Mouse (Mus musculus) CH12.LX (cell line): ENCODE measurements around the gene Nrd1. TPM values are rescaled to one million over a fixed set of nuclear protein-coding genes. Genes with fewer than 3 reads are reported as not detected.

Experiments used
- DNase-seq: peaks from one replicate; pipeline ENCODE4 v3.0.0-alpha.2; 2013; ENCODE audit errors: extremely low read depth
- H3K27ac ChIP-seq: 2 replicates; pipeline ENCODE4 v1.5.1; 2012; ENCODE audit warnings: low read depth, mild to moderate bottlenecking, control low read depth, moderate library complexity; ENCODE audit not compliant: insufficient read depth
- H3K27me3 ChIP-seq: replicated peaks from 2 replicates; pipeline ENCODE3; 2012; ENCODE audit warnings: inconsistent platforms
- H3K36me3 ChIP-seq, 2 experiments: replicated peaks in 1 of 2; 2 replicates each; pipeline versions ENCODE3 to v1.6.1; 2012; ENCODE audit warnings: inconsistent platforms in 1 of 2, low read length in 1 of 2, mild to moderate bottlenecking in 1 of 2, mixed read lengths in 1 of 2, moderate library complexity in 1 of 2; ENCODE audit not compliant: control insufficient read depth in 1 of 2, insufficient read depth in 1 of 2
- H3K4me1 ChIP-seq, 2 experiments: 2 replicates each; pipeline ENCODE4 v1.6.1; 2012; ENCODE audit warnings: inconsistent platforms in 1 of 2, moderate library complexity in 1 of 2; ENCODE audit not compliant: insufficient read depth in 2 of 2, control insufficient read depth in 1 of 2
- H3K4me2 ChIP-seq: 2 replicates; pipeline ENCODE4 v1.6.1; 2012; ENCODE audit warnings: low read depth, mild to moderate bottlenecking, control low read depth; ENCODE audit not compliant: poor library complexity, insufficient read depth, severe bottlenecking
- H3K4me3 ChIP-seq, 3 experiments: fragments of 150-350 bp in 1 of 3; sonication (generic) in 1 of 3; replicated peaks in 1 of 3; 2 replicates each; pipeline versions ENCODE3 to v1.5.1; 2011 to 2012; ENCODE audit warnings: low read depth in 2 of 3, low read length in 2 of 3, mild to moderate bottlenecking in 2 of 3, moderate library complexity in 2 of 3, control low read depth in 1 of 3, improper control_type of control experiment in 1 of 3, inconsistent platforms in 1 of 3, mixed read lengths in 1 of 3; ENCODE audit not compliant: poor library complexity in 1 of 3
- H3K79me2 ChIP-seq: replicated peaks from 2 replicates; pipeline ENCODE4 v1.6.1; 2012; ENCODE audit warnings: mild to moderate bottlenecking, moderate library complexity; ENCODE audit not compliant: control insufficient read depth, poor library complexity, insufficient read depth, severe bottlenecking; ENCODE audit errors: extremely low read depth
- H3K9ac ChIP-seq: 2 replicates; pipeline ENCODE4 v1.6.1; 2012; ENCODE audit warnings: low read depth, mild to moderate bottlenecking, control low read depth, moderate library complexity; ENCODE audit not compliant: insufficient read depth
- H3K9me3 ChIP-seq: replicated peaks from 2 replicates; pipeline ENCODE3; 2012; ENCODE audit warnings: low read length, inconsistent platforms, mixed read lengths
- CHD1 ChIP-seq: IDR thresholded peaks from 2 replicates; pipeline ENCODE4 v1.6.1; 2012; ENCODE audit warnings: low read depth, low read length, improper control_type of control experiment, inconsistent platforms
- E2F4 ChIP-seq: IDR thresholded peaks from 2 replicates; pipeline ENCODE4 v1.6.1; 2011; ENCODE audit warnings: low read depth, low read length, improper control_type of control experiment; ENCODE audit not compliant: insufficient replicate concordance
- ELF1 ChIP-seq: IDR thresholded peaks from 2 replicates; pipeline ENCODE4 v1.6.1; 2014; ENCODE audit warnings: low read depth, mild to moderate bottlenecking, inconsistent platforms, low read length, improper control_type of control experiment
- ETS1 ChIP-seq: conservative IDR thresholded peaks from 2 replicates; pipeline ENCODE4 v1.6.1; 2012; ENCODE audit warnings: low read depth, mild to moderate bottlenecking, inconsistent platforms, low read length, improper control_type of control experiment, moderate library complexity
- GABPA ChIP-seq: IDR thresholded peaks from 2 replicates; pipeline ENCODE4 v1.6.1; 2012; ENCODE audit warnings: low read depth, low read length, improper control_type of control experiment, inconsistent platforms; ENCODE audit not compliant: insufficient replicate concordance
- IRF4 ChIP-seq: IDR thresholded peaks from 2 replicates; pipeline ENCODE4 v1.6.1; 2014; ENCODE audit warnings: low read depth, mild to moderate bottlenecking, inconsistent platforms, low read length, improper control_type of control experiment
- JUND ChIP-seq: conservative IDR thresholded peaks from 2 replicates; pipeline ENCODE4 v1.6.1; 2011; ENCODE audit warnings: low read depth, low read length, improper control_type of control experiment
- KAT2A ChIP-seq: IDR thresholded peaks from 2 replicates; pipeline ENCODE4 v1.6.1; 2012; ENCODE audit warnings: low read length, improper control_type of control experiment, inconsistent platforms; ENCODE audit not compliant: insufficient replicate concordance
- MAFK ChIP-seq: IDR thresholded peaks from 2 replicates; pipeline ENCODE4 v1.6.1; 2011; ENCODE audit warnings: low read length, improper control_type of control experiment; ENCODE audit not compliant: insufficient replicate concordance
- MAX ChIP-seq: IDR thresholded peaks from 2 replicates; pipeline ENCODE4 v1.6.1; 2011; ENCODE audit warnings: low read length, improper control_type of control experiment
- MAZ ChIP-seq: IDR thresholded peaks from 2 replicates; pipeline ENCODE4 v1.6.1; 2012; ENCODE audit warnings: low read depth, mild to moderate bottlenecking, inconsistent platforms, low read length, improper control_type of control experiment, moderate library complexity
- MEF2A ChIP-seq: IDR thresholded peaks from 2 replicates; pipeline ENCODE4 v1.6.1; 2014; ENCODE audit warnings: low read depth, mild to moderate bottlenecking, inconsistent platforms, low read length, improper control_type of control experiment, borderline replicate concordance
- MXI1 ChIP-seq: IDR thresholded peaks from 2 replicates; pipeline ENCODE4 v1.6.1; 2011; ENCODE audit warnings: mild to moderate bottlenecking, low read depth, low read length, improper control_type of control experiment
- NELFE ChIP-seq: IDR thresholded peaks from 2 replicates; pipeline ENCODE4 v1.6.1; 2011; ENCODE audit warnings: low read depth, low read length, improper control_type of control experiment
- PAX5 ChIP-seq: IDR thresholded peaks from 2 replicates; pipeline ENCODE4 v1.6.1; 2012; ENCODE audit warnings: low read length, inconsistent platforms, mixed read lengths
- POLR2A ChIP-seq: IDR thresholded peaks from 2 replicates; pipeline ENCODE4 v1.6.1; 2011; ENCODE audit warnings: low read depth, mild to moderate bottlenecking, improper control_type of control experiment, low read length
- POLR2AphosphoS2 ChIP-seq: IDR thresholded peaks from 2 replicates; pipeline ENCODE4 v1.6.1; 2011; ENCODE audit warnings: low read depth, low read length, improper control_type of control experiment
- RAD21 ChIP-seq: IDR thresholded peaks from 2 replicates; pipeline ENCODE4 v1.6.1; 2011; ENCODE audit warnings: low read depth, mild to moderate bottlenecking, low read length, improper control_type of control experiment, moderate library complexity
- RCOR1 ChIP-seq: conservative IDR thresholded peaks from 2 replicates; pipeline ENCODE4 v1.6.1; 2012; ENCODE audit warnings: low read depth, mild to moderate bottlenecking, inconsistent platforms, low read length, improper control_type of control experiment
- SMC3 ChIP-seq: IDR thresholded peaks from 2 replicates; pipeline ENCODE4 v1.6.1; 2011; ENCODE audit warnings: low read depth, low read length, improper control_type of control experiment
- USF1 ChIP-seq: IDR thresholded peaks from 2 replicates; pipeline ENCODE4 v1.6.1; 2014; ENCODE audit warnings: low read depth, mild to moderate bottlenecking, inconsistent platforms, low read length, improper control_type of control experiment
- USF2 ChIP-seq: conservative IDR thresholded peaks from 2 replicates; pipeline ENCODE4 v1.6.1; 2011; ENCODE audit warnings: low read depth, low read length, improper control_type of control experiment
- ZC3H11A ChIP-seq: IDR thresholded peaks from 2 replicates; pipeline ENCODE4 v1.6.1; 2012; ENCODE audit warnings: low read depth, mild to moderate bottlenecking, inconsistent platforms, low read length, improper control_type of control experiment
- ZMIZ1 ChIP-seq: IDR thresholded peaks from 2 replicates; pipeline ENCODE4 v1.6.1; 2012; ENCODE audit warnings: low read depth, mild to moderate bottlenecking, inconsistent platforms, low read length, improper control_type of control experiment
- dilution Hi-C: fragments of 300-500 bp; cut with MboI; formaldehyde crosslinking; loops from 2 replicates; pipeline ENCODE4 v1.14.3; 2020; ENCODE audit warnings: low sequenced_read_pairs; ENCODE audit not compliant: extremely low pct_unique_long_range_greater_than_20kb, extremely low pct_ligation_motif_present
- in situ Hi-C: fragments of 300-500 bp; cut with MboI; formaldehyde crosslinking; loops from 3 replicates; pipeline ENCODE4 v1.14.3; 2019; ENCODE audit warnings: low sequenced_read_pairs, low pct_ligation_motif_present, low pct_unique_long_range_greater_than_20kb, mixed read lengths
- polyA plus RNA-seq: library from polyadenylated mRNA; unstranded; fragments of >175 nt; gene quantifications from 2 replicates; pipeline ENCODE4 v1.2.1, GENCODE M21; 2012; ENCODE audit warnings: low read depth; ENCODE audit not compliant: insufficient read length
- total RNA-seq, 2 experiments: library from RNA; depleted of rRNA; stranded (reverse); fragments of 300-350 nt in 1 of 2; fragments of >200 nt in 1 of 2; gene quantifications; 2 replicates each; pipeline ENCODE4 v1.2.3; 2012 to 2014

Gene Nrd1
- total and polyA plus RNA-seq, 3 experiments, result 37.7 to 147 (median 104) TPM

GRCm38 (mm10) chr4:109109686-109110085, 109.2 kb downstream of the Nrd1 start:
- Histone ChIP-seq H3K4me2 (no peak overlapping the region), H3K9ac (no peak overlapping the region), H3K27me3 (no peaks in the 10 kb centered on the region), H3K27ac (no peak overlapping the region), H3K79me2 (peaks cover 43% of the 10 kb centered on the region), H3K9me3 (no peaks in the 10 kb centered on the region), H3K4me3 (no peak overlapping the region), H3K4me1 (peaks cover 10 to 56% of the 10 kb centered on the region in 2 experiments), H3K36me3 (peaks cover 0 to 4% of the 10 kb centered on the region in 2 experiments)
- in situ Hi-C loops (no loop called here), dilution Hi-C loops (no loop called here)
- TF ChIP-seq ZC3H11A (no peak), MAX (no peak), MEF2A (no peak), IRF4 (no peak), MXI1 (no peak), ZMIZ1 (no peak), ELF1 (no peak), PAX5 (no peak), USF2 (no peak), RAD21 (no peak), POLR2A (no peak)
- no peak for DNase-seq

GRCm38 (mm10) chr4:109110978-109111377, 110.5 kb downstream of the Nrd1 start:
- peaks cover 0 to 4% of the 10 kb centered on the region in 2 experiments for H3K36me3 ChIP-seq
- no peak for DNase-seq
- no peak for TF ChIP-seq E2F4
- no peak for TF ChIP-seq MEF2A
- no peak for TF ChIP-seq GABPA
- no peak for TF ChIP-seq POLR2AphosphoS2
- no peak for TF ChIP-seq USF1
- TF ChIP-seq ETS1, result no peak
- TF ChIP-seq JUND, result no peak
- no peak for TF ChIP-seq MAX
- no peak for TF ChIP-seq USF2
- no peak for TF ChIP-seq RCOR1
- TF ChIP-seq SMC3, result no peak
- no peak for TF ChIP-seq MAFK
- no peak for TF ChIP-seq MXI1
- TF ChIP-seq ELF1, result no peak
- TF ChIP-seq MAZ, result no peak
- no peak for TF ChIP-seq KAT2A
- no peak for TF ChIP-seq CHD1
- no peak for TF ChIP-seq NELFE
- H3K27me3 ChIP-seq, result no peaks in the 10 kb centered on the region
- no peak overlapping the region for H3K9ac ChIP-seq
- no peak overlapping the region for H3K4me3 ChIP-seq
- in situ Hi-C loops (no loop called here), dilution Hi-C loops (no loop called here)
- peaks cover 10 to 55% of the 10 kb centered on the region in 2 experiments for H3K4me1 ChIP-seq
- H3K79me2 ChIP-seq, result peaks cover 51% of the 10 kb centered on the region
- H3K9me3 ChIP-seq, result no peaks in the 10 kb centered on the region
- H3K27ac ChIP-seq, result no peak overlapping the region
- H3K4me2 ChIP-seq, result no peak overlapping the region

Other genes with a start within 250 kb of the Nrd1 start
- gene Zfyve9, start 219.9 kb upstream of the Nrd1 start, total RNA-seq (2012; rRNA removed), result 2.5 and 2.8 TPM in 2 replicates
- 0.83 and 0.89 TPM in 2 replicates for gene Zfyve9, start 219.9 kb upstream of the Nrd1 start, total RNA-seq (2014; rRNA removed)
- gene Zfyve9, start 219.9 kb upstream of the Nrd1 start, polyA plus RNA-seq, result 1.6 and 1.7 TPM in 2 replicates
- 32.1 and 33.3 TPM in 2 replicates for gene Btf3l4, start 167.0 kb upstream of the Nrd1 start, total RNA-seq (2012; rRNA removed)
- 52.7 and 70.5 TPM in 2 replicates for gene Btf3l4, start 167.0 kb upstream of the Nrd1 start, total RNA-seq (2014; rRNA removed)
- gene Btf3l4, start 167.0 kb upstream of the Nrd1 start, polyA plus RNA-seq, result 67.6 and 74.5 TPM in 2 replicates
- 35.9 and 45.5 TPM in 2 replicates for gene Txndc12, start 166.1 kb upstream of the Nrd1 start, total RNA-seq (2012; rRNA removed)
- 61.4 and 62.3 TPM in 2 replicates for gene Txndc12, start 166.1 kb upstream of the Nrd1 start, total RNA-seq (2014; rRNA removed)
- 44.1 and 52.7 TPM in 2 replicates for gene Txndc12, start 166.1 kb upstream of the Nrd1 start, polyA plus RNA-seq
- gene Kti12, start 152.9 kb upstream of the Nrd1 start, total RNA-seq (2012; rRNA removed), result 36.1 and 48.4 TPM in 2 replicates
- gene Kti12, start 152.9 kb upstream of the Nrd1 start, total RNA-seq (2014; rRNA removed), result 51.4 and 66.0 TPM in 2 replicates
- 73.8 and 81.3 TPM in 2 replicates for gene Kti12, start 152.9 kb upstream of the Nrd1 start, polyA plus RNA-seq
- gene A730015C16Rik, start 152.0 kb upstream of the Nrd1 start, total RNA-seq (2012; rRNA removed), result 7.0 and 11.2 TPM in 2 replicates
- not detected in 2 replicates for gene A730015C16Rik, start 152.0 kb upstream of the Nrd1 start, total RNA-seq (2014; rRNA removed)
- gene A730015C16Rik, start 152.0 kb upstream of the Nrd1 start, polyA plus RNA-seq, result 0.26 and 0.48 TPM in 2 replicates
- gene Rab3b, start 121.6 kb upstream of the Nrd1 start, total RNA-seq (2012; rRNA removed), result 0.55 and 0.85 TPM in 2 replicates
- gene Rab3b, start 121.6 kb upstream of the Nrd1 start, total RNA-seq (2014; rRNA removed), result 0.15 and 0.56 TPM in 2 replicates
- 0.76 and 0.94 TPM in 2 replicates for gene Rab3b, start 121.6 kb upstream of the Nrd1 start, polyA plus RNA-seq
- 51.6 and 55.5 TPM in 2 replicates for gene Osbpl9, start 201.6 kb downstream of the Nrd1 start, total RNA-seq (2012; rRNA removed)
- gene Osbpl9, start 201.6 kb downstream of the Nrd1 start, total RNA-seq (2014; rRNA removed), result 59.2 and 66.0 TPM in 2 replicates
- 73.5 and 77.0 TPM in 2 replicates for gene Osbpl9, start 201.6 kb downstream of the Nrd1 start, polyA plus RNA-seq
- not detected in 2 replicates for gene Calr4, start 233.8 kb downstream of the Nrd1 start, total RNA-seq (2012; rRNA removed)
- gene Calr4, start 233.8 kb downstream of the Nrd1 start, total RNA-seq (2014; rRNA removed), result not detected in 2 replicates
- gene Calr4, start 233.8 kb downstream of the Nrd1 start, polyA plus RNA-seq, result not detected in 2 replicates